In genomic region chr5:123122181-123122580, GRCm38 (mm10) we compare ENCODE assay signal across 11 mouse cellular contexts. TPM values are rescaled to one million over a fixed set of nuclear protein-coding genes. Genes with fewer than 3 reads are reported as not detected.
DNase-seq lines count a peak whose midpoint lies in the region; ATAC-seq and TF ChIP-seq lines count a peak whose summit lies in the region.
"Had no signal": no experiment of that assay in that cellular context is flagged by ENCODE, and none has a peak within 500 bp of the region (broad histone marks: within the 10 kb centered on the region; RNA-seq: fewer than 3 reads in every experiment).

No protein-coding gene starts in this region.

- H3K9me3 ChIP-seq in hindbrain, embryonic 11.5 days (ENCODE audit: control insufficient read depth, low read length), result no peaks in the 10 kb centered on the region
- H3K9me3 ChIP-seq in hindbrain, embryonic 14.5 days (ENCODE audit: control insufficient read depth, low read length), result no peaks in the 10 kb centered on the region
- H3K9me3 ChIP-seq: forebrain, embryonic 15.5 days; lung, embryonic 15.5 days had no signal

- H3K36me3 ChIP-seq in hindbrain, embryonic 11.5 days (ENCODE audit: control insufficient read depth, insufficient read depth, low read length), result 0 out of 2 replicates have a peak, but pooled peaks cover 4% of the 10 kb centered on the region
- peaks cover 24% of the 10 kb centered on the region for H3K36me3 ChIP-seq in hindbrain, embryonic 14.5 days (replicated peaks; ENCODE audit: control insufficient read depth, insufficient read depth)
- H3K36me3 ChIP-seq in spleen, adult 2 months (ENCODE audit: control insufficient read depth, insufficient read depth, low read length), result peaks cover 33% of the 10 kb centered on the region
- H3K36me3 ChIP-seq: lung, embryonic 15.5 days had no signal

- 85% methylated on average over 4 of the region's 4 CpGs for WGBS in hindbrain, embryonic 11.5 days
- WGBS in hindbrain, embryonic 14.5 days, result 95% methylated on average over 4 of the region's 4 CpGs
- WGBS in spleen, adult 2 months, result 92% methylated on average over 4 of the region's 4 CpGs

- DNase-seq in hindbrain, embryonic 11.5 days (ENCODE audit: low spot score), result peak; percentile 28
- no peak for DNase-seq in hindbrain, embryonic 14.5 days (ENCODE audit: low spot score)
- no peak for DNase-seq in spleen, adult 2 months (ENCODE audit: low read depth in 1 of 2, low spot score in 2 of 2)
- no peak for DNase-seq in spleen, adult 18-20 months
- DNase-seq in thymus, postnatal 4 days, result peak; percentile 71

- H3K9ac ChIP-seq in hindbrain, embryonic 11.5 days (ENCODE audit: low read depth, low read length), result no peak overlapping the region
- no peak overlapping the region for H3K9ac ChIP-seq in hindbrain, embryonic 14.5 days
- H3K9ac ChIP-seq: forebrain, embryonic 15.5 days; heart, embryonic 13.5 days; lung, embryonic 15.5 days had no signal

- no peak overlapping the region for H3K4me3 ChIP-seq in hindbrain, embryonic 11.5 days (ENCODE audit: low read depth, low read length)
- H3K4me3 ChIP-seq in hindbrain, embryonic 14.5 days (replicated peaks; ENCODE audit: low read length), result no peak overlapping the region
- H3K4me3 ChIP-seq in spleen, adult 2 months (ENCODE audit: extremely low read depth, insufficient read depth, insufficient read length), result no peak overlapping the region
- no peak overlapping the region for H3K4me3 ChIP-seq in embryonic fibroblast, embryonic 13.5 days (ENCODE audit: insufficient read depth, low read length)
- H3K4me3 ChIP-seq: forebrain, embryonic 15.5 days; heart, embryonic 13.5 days; lung, embryonic 15.5 days had no signal

- no peak for TF ChIP-seq POLR2A in spleen, adult 2 months (IDR thresholded peaks at IDR 0.05; ENCODE audit: low read depth, low read length)
- TF ChIP-seq POLR2A in embryonic fibroblast, embryonic 13.5 days (IDR thresholded peaks at IDR 0.05; ENCODE audit: low read depth, low read length), result no peak

- no peak for ATAC-seq in hindbrain, embryonic 11.5 days (ENCODE audit: low FRiP score)
- ATAC-seq in hindbrain, embryonic 14.5 days (ENCODE audit: low FRiP score), result no peak
- ATAC-seq in frontal cortex, adult (ENCODE audit: low TSS enrichment), result no peak
- no peak for ATAC-seq in granulocyte monocyte progenitor cell, adult 5-6 weeks (replicated peaks; ENCODE audit: poor library complexity, severe bottlenecking)
- ATAC-seq: forebrain, embryonic 15.5 days had no signal

- no peaks in the 10 kb centered on the region for H3K27me3 ChIP-seq in hindbrain, embryonic 11.5 days (ENCODE audit: control insufficient read depth, insufficient read depth, low read length)
- H3K27me3 ChIP-seq in hindbrain, embryonic 14.5 days (ENCODE audit: control insufficient read depth, insufficient read depth, low read length), result no peaks in the 10 kb centered on the region
- no peaks in the 10 kb centered on the region for H3K27me3 ChIP-seq in spleen, adult 2 months (ENCODE audit: control insufficient read depth, insufficient read depth, low read length)
- H3K27me3 ChIP-seq: forebrain, embryonic 15.5 days; heart, embryonic 13.5 days; lung, embryonic 15.5 days had no signal

- no peak overlapping the region for H3K27ac ChIP-seq in hindbrain, embryonic 11.5 days (ENCODE audit: low read depth, low read length)
- no peak overlapping the region for H3K27ac ChIP-seq in hindbrain, embryonic 14.5 days
- no peak overlapping the region for H3K27ac ChIP-seq in spleen, adult 2 months (ENCODE audit: insufficient read depth, low read length)
- H3K27ac ChIP-seq in embryonic fibroblast, embryonic 13.5 days (ENCODE audit: insufficient read depth, low read length), result no peak overlapping the region
- H3K27ac ChIP-seq: forebrain, embryonic 15.5 days; heart, embryonic 13.5 days; lung, embryonic 15.5 days had no signal

- peak; percentile 31; the same call in 1 of the 2 replicates for TF ChIP-seq CTCF in spleen, adult 2 months (IDR thresholded peaks at IDR 0.05; ENCODE audit: extremely low read depth, insufficient read depth, insufficient read length, insufficient replicate concordance)
- TF ChIP-seq CTCF in embryonic fibroblast, embryonic 13.5 days (IDR thresholded peaks at IDR 0.05; ENCODE audit: borderline replicate concordance, insufficient read depth, low read length), result peak; percentile 44; the same call in 1 of the 2 replicates

- H3K4me1 ChIP-seq in hindbrain, embryonic 11.5 days (replicated peaks; ENCODE audit: control insufficient read depth, insufficient read depth, low read length), result no peaks in the 10 kb centered on the region
- no peaks in the 10 kb centered on the region for H3K4me1 ChIP-seq in hindbrain, embryonic 14.5 days (replicated peaks; ENCODE audit: control insufficient read depth, insufficient read depth, low read length)
- H3K4me1 ChIP-seq in spleen, adult 2 months (ENCODE audit: control insufficient read depth, insufficient read depth, insufficient read length), result peaks cover 13% of the 10 kb centered on the region; the same call in 1 of the 2 replicates
- H3K4me1 ChIP-seq in embryonic fibroblast, embryonic 13.5 days (ENCODE audit: control insufficient read depth, insufficient read depth, low read length), result no peaks in the 10 kb centered on the region
- H3K4me1 ChIP-seq: forebrain, embryonic 15.5 days had no signal

- no peak overlapping the region for H3K4me2 ChIP-seq in hindbrain, embryonic 11.5 days (replicated peaks; ENCODE audit: low read depth, low read length)
- no peak overlapping the region for H3K4me2 ChIP-seq in hindbrain, embryonic 14.5 days (replicated peaks)
- H3K4me2 ChIP-seq: forebrain, embryonic 15.5 days; heart, embryonic 13.5 days; lung, embryonic 15.5 days had no signal

RNA-seq across cellular contexts. Expression of gene Rhof, which starts 10.3 kb away (rescaled TPM):
- 1.7 and 2.0 TPM in 2 replicates for polyA plus RNA-seq in hindbrain, embryonic 11.5 days (2014; fragmentation: Nextera tagmentation; extraction: Ambion mirVana)
- polyA plus RNA-seq in hindbrain, embryonic 14.5 days (2014; fragmentation: Nextera tagmentation; extraction: Ambion mirVana), result 13.0 and 17.5 TPM in 2 replicates
- 70.7 and 72.5 TPM in 2 replicates for polyA plus RNA-seq in spleen, adult 2 months (2012; rRNA removed)
- polyA plus RNA-seq in embryonic fibroblast, embryonic 13.5 days (2011; ENCODE audit: insufficient read length, low read depth, missing spikeins), result 2.3 and 2.4 TPM in 2 replicates
- total RNA-seq in granulocyte monocyte progenitor cell, adult 5-6 weeks (2014; fragmentation: Nextera tagmentation), result 1.5 TPM in 1 of 2 replicates, not detected in the other
- total RNA-seq in granulocyte monocyte progenitor cell, adult 5-6 weeks (2017), result 0.26 and 1.6 TPM in 2 replicates

RNA-seq across cellular contexts. Expression of gene Setd1b, which starts 19.8 kb away (rescaled TPM):
- 11.0 and 14.2 TPM in 2 replicates for polyA plus RNA-seq in hindbrain, embryonic 11.5 days (2014; fragmentation: Nextera tagmentation; extraction: Ambion mirVana)
- polyA plus RNA-seq in hindbrain, embryonic 14.5 days (2014; fragmentation: Nextera tagmentation; extraction: Ambion mirVana), result 12.6 and 12.7 TPM in 2 replicates
- 20.5 and 23.2 TPM in 2 replicates for polyA plus RNA-seq in spleen, adult 2 months (2012; rRNA removed)
- 12.4 and 15.1 TPM in 2 replicates for polyA plus RNA-seq in embryonic fibroblast, embryonic 13.5 days (2011; ENCODE audit: insufficient read length, low read depth, missing spikeins)
- total RNA-seq in granulocyte monocyte progenitor cell, adult 5-6 weeks (2014; fragmentation: Nextera tagmentation), result 29.5 and 37.5 TPM in 2 replicates
- 1.2 TPM in 2 replicates for total RNA-seq in granulocyte monocyte progenitor cell, adult 5-6 weeks (2017)

RNA-seq across cellular contexts. Expression of gene Psmd9, which starts 47.0 kb away (rescaled TPM):
- 73.5 and 78.7 TPM in 2 replicates for polyA plus RNA-seq in hindbrain, embryonic 11.5 days (2014; fragmentation: Nextera tagmentation; extraction: Ambion mirVana)
- polyA plus RNA-seq in hindbrain, embryonic 14.5 days (2014; fragmentation: Nextera tagmentation; extraction: Ambion mirVana), result 59.1 and 66.8 TPM in 2 replicates
- 13.3 and 19.5 TPM in 2 replicates for polyA plus RNA-seq in spleen, adult 2 months (2012; rRNA removed)
- polyA plus RNA-seq in embryonic fibroblast, embryonic 13.5 days (2011; ENCODE audit: insufficient read length, low read depth, missing spikeins), result 23.0 and 28.4 TPM in 2 replicates
- total RNA-seq in granulocyte monocyte progenitor cell, adult 5-6 weeks (2014; fragmentation: Nextera tagmentation), result 26.5 and 45.9 TPM in 2 replicates
- total RNA-seq in granulocyte monocyte progenitor cell, adult 5-6 weeks (2017), result 15.5 and 25.2 TPM in 2 replicates

RNA-seq across cellular contexts. Expression of gene Tmem120b, which starts 54.0 kb away (rescaled TPM):
- polyA plus RNA-seq in hindbrain, embryonic 11.5 days (2014; fragmentation: Nextera tagmentation; extraction: Ambion mirVana), result 7.8 and 9.0 TPM in 2 replicates
- polyA plus RNA-seq in hindbrain, embryonic 14.5 days (2014; fragmentation: Nextera tagmentation; extraction: Ambion mirVana), result 13.0 and 14.0 TPM in 2 replicates
- polyA plus RNA-seq in spleen, adult 2 months (2012; rRNA removed), result 5.8 and 7.6 TPM in 2 replicates
- polyA plus RNA-seq in embryonic fibroblast, embryonic 13.5 days (2011; ENCODE audit: insufficient read length, low read depth, missing spikeins), result 5.5 and 9.1 TPM in 2 replicates
- total RNA-seq in granulocyte monocyte progenitor cell, adult 5-6 weeks (2014; fragmentation: Nextera tagmentation), result 1.8 and 3.1 TPM in 2 replicates
- total RNA-seq in granulocyte monocyte progenitor cell, adult 5-6 weeks (2017), result 1.6 and 2.3 TPM in 2 replicates

Comparison
In these comparisons a context has a peak if more than half of its experiments do, and no peak if none do; other contexts are left out.
1. DNase-seq: peak in hindbrain, embryonic 11.5 days (single experiment) and thymus, postnatal 4 days (single experiment); none in hindbrain, embryonic 14.5 days (single experiment), spleen, adult 2 months (0 of 2) and spleen, adult 18-20 months (0 of 2).